Mouse (Mus musculus) left cerebral cortex, adult 9 months (tissue): ENCODE measurements around the gene Adi1.

ENCODE experiments used
- DNase-seq, 2 experiments: peaks; one replicate each; pipeline ENCODE4 v3.0.0; 2022; ENCODE audit warnings: low spot score in 2 of 2

Adi1 gene

DNA sequence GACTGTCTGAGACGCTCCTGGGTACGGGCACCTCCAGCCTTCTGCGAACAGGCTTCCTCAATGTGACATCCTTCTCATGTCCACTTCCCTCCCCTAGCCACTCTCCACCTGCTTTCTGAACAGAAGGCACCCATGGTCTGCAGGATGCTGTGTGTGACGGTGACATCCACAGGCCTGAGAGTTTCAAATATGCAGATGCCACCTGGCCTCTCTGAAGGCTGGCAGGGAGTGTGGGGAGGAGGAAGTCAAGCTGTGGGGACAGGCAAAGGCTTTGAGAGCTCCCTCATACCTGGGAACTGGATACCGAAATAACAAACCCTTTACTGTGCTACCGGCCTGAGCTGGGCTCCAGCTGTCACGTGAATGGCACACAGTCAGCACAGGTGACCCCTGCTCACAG, 19.7 kb downstream of the Adi1 start:
- DNase-seq: no peak

DNA sequence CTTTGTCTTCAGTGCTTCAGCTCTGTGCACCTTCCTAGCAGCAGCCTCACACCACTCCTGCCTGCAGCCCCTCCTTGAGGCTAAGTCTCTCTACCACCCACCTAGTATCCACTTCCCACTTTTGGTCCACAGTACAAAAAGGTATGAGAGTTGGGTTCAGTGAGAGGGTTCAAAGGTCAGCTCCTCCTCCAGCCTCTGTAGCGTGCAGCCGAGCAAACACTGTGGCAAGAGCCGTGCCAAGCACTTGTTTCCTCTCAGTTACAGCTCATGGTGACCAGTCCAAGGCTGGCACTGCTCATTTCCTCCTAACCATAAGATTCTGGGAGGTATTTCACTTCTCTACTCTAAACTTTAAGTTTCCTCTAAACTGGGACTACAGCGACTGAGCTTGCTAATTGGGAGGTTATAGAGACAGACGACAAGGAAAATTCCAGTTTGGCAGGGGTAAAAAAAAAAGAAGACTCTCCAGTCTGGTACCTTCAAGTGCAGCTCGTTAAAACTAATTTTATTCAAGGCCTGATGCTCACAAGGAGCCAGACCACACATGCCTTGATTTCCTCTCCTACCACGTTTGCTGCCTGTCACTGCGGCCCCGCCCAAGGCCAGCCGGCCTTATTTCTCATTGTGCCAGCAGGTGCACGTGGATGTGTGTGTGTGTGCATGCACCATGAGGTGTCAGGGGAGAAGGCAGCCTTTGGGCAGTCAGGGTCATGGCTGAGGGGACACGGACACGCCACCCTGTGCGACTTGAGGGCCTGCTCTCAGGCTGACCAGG, 23.0 kb downstream of the Adi1 start:
- no peak for DNase-seq

DNA sequence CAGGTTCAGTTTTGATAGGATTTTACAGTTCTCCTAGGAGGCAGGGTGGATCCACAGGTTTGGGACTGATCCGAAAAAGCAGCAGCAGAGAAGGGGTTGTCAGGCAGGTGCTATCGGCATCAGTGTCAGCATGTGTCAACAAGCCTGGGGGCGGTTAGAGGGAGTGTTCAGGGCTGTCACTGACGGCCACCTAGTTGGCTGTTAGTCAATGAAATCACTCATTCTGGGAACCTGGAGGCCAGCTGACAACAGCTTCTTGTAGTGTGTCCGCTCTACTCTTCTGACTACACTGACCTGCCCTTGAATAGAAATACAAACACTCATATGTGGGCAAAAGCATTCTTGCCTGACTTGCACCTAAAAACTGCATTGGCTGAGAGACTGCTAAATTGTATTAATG, 24.1 kb downstream of the Adi1 start:
- no peak for DNase-seq

DNA sequence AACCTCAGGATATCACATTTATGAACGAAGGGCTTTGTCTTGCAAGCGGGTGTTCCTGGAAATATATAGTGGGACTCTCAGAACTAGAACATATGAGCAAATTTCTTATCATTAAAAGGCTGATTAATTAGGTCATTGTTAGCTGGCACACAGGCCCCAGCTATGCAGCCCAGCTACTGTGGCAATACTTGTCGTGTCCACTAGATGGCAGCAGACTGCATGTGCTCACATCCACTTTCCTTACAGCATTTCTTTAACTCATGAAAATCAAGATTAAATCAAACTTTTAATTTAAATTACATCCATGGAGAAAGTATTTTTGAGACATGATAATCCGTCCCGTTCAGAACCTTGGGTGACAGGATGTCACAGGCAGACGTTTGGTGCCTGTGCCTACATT, 24.6 kb downstream of the Adi1 start:
- peak in 1 of 2 experiments; percentile 89 for DNase-seq

DNA sequence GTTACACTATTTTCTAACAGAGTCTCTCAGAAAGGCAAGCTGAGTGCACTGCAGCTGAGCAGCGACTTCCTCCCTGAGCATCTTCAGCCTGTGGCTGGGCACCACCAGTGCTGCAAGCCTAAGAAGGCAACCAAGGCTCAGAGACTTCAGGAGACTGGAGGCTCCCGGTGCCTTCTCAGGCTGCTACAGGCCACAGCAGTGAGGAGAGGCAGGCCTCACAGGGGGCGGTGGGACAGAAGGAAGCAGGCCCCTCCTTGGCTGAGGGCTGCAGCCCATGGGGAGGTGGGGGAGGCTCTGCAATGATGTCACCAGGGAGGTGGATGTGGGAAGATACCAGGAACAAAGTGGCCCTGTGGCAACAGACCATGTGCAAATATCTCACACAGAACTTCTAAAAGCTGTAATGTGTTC, 25.1 kb downstream of the Adi1 start:
- no peak for DNase-seq

DNA sequence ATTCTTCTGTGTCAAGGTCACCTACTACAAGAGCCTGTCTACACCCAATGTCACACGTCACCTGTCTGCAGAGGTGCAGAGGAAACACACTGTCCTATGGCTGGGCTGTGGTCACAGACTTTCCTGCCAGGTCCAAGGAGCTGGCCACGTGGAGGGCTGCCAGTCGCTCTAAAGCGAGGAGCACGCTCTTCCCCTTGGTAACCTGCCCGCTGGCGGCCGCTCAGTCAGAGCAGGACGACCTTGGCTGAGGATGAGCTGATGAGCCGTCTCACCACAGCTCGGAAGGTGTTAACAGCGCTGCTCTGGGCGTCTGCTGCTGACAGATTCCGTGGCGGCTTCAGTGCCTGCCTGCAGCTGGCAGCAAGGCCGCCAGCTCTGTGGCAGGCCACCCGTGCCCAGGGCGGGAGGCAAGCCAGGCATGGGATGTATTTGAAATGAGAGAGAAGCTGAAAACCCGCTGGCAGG, 25.6 kb downstream of the Adi1 start:
- DNase-seq: peak in 1 of 2 experiments; percentile 73

DNA sequence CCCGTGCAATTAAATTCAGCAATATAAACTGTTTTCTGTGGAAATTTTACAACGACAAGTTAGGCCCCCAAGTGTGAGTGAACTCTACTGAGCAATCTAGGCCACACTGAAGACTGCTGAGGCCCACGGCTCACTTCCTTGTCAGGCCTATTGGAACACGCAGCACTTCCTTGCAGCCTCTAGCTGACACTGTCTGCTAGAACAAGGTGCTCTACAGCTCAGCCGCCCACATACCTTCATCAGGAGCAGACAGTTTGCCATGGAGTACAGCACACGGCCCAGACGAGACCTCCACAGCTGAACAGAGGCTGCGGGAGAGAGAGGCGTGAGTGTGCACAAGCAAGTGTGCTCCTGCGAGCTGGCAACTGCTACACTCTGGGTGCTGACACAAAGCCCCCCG, 26.3 kb downstream of the Adi1 start:
- peak; percentile 59 to 68 for DNase-seq

DNA sequence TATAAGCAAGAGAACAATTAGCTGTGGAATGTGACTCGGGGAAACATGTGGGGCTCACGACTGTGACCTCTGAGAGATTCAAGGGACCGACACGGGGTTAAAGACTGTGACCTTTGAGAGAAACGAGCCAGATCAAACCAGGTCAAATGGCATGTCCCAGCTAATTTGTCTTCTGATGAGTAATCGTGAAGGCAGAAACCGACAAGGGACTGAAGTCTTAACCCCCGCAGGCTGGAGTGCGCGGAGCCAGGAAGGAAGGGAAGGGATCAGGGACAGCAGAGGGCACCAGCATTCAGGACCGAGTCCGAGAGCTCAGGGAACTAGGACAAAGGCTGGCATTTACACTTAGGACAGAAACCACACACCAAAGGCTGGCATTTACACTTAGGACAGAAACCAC, 29.4 kb downstream of the Adi1 start:
- no peak for DNase-seq

DNA sequence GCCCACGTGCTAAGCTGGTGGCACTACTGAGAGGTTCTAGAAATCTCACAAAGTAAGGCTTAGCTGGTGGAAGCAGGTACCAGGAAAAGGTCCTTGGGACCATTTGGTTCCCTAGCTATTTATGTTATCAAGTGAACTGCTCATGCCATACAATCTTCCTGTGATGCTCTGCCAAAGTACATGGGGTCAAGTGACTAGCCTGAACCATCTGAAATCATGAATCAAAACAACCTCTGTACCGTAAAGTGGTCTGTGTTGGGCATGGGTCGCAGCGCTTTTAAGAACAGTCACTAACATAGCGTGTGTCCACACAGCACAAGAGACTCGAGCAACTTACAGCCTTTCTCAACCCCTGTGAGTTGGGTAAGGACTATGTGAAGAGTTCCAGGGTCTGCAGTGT, 30.2 kb downstream of the Adi1 start:
- no peak for DNase-seq

DNA sequence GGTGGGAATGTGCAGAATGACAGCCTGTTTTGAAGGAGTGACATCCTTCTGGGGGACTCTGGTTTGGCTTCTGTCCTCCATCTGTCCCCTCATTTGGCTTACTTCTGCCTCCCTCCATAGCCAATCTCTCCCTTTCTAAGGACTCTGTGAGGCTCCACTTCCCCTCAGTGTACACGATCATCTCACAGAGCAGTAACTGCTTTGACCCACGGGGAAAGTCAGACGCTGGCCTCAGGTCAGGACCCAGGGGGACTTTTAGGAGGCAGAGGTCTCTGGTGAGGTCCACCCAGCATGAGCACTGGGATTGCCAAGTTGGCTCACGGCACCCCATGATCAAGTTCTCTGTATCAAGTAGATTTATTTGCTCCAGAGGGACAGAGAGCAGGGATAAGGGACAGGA, 33.1 kb downstream of the Adi1 start:
- no peak for DNase-seq

DNA sequence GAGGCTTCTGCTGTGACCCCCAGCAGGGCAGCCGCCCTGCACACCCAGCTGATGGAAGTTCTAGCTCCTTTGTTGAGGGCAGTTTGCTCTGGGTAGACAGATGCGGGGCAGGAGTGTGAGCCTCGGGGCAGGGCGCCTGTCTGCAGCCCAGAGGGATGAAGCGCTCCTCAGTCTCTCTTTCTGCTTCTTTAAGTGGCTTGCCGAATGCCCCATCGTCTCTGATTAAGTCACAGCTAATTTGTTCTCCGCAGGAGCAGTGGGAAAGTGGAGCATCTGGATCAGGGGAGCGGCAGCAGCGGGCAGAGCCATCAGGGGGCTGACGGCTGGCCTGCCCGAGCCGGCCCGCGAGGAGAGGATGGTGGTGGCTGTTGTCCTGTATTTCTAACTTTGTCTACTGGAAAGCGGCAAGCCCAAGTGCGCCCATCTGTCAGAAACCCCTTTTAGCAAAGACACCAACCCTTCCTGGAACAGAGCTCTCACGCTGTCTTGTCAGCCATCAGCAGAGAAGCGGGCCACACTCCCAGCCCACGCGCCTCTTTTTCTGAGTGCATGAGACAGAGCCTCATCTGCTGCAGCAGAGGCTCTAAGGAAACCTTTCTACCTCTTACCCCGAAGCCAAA, 35.6 kb downstream of the Adi1 start:
- peak; percentile 86 to 89 for DNase-seq

DNA sequence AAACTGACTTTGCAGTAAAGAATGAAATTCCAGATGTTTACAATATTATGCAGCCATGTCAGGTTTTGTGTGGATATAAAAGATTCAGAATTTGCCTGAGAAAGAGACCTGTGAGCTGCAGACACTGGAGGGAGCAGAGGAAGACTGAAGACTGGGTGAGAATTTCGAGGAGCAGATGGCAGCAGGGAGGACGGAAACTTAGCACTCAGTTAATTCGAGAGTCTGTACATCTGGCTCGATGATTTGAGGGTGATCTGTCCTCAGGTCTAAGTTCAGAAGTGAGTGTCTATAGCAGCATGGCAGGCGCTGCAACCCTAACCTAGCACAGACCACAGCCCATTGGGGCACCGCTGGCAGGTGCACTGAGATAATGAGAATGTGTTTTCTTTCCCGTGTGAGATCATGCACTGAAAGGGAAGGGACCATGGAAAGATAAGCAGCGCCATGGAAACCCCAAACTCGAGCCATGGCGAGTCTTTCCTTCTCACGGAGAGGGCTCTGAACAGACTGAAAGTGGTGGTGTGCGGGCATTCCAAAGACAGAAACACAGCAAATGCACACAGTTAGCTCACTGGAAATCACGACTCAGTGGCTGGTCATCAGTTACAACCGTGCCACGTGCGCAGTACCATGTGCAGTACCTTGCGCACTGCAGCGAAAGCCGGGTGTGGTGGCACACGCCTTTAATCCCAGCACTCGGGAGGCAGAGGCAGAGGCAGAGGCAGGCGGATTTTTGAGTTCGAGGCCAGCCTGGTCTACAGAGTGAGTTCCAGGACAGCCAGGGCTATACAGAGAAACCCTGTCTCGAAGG, 40.0 kb downstream of the Adi1 start:
- DNase-seq: no peak

DNA sequence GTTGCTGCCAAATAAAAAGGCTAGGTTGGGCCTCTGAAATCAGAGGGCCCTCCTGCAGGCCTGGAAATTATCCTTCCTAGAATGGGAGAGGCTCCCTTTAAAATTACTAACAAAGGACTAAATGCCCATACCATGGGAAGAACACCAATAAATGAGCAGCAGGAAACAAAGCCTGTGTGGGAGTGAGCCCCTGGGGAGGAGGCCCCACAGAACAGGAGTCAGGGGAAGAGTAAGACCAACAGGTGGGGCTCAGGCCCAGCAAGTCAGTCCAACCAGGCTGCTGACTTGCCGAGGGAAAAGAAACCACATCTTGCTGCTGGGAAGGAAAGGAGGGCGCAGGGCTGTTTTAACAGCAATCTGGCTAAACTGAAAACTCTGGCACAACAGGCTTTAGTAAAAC, 42.0 kb downstream of the Adi1 start:
- DNase-seq: no peak

DNA sequence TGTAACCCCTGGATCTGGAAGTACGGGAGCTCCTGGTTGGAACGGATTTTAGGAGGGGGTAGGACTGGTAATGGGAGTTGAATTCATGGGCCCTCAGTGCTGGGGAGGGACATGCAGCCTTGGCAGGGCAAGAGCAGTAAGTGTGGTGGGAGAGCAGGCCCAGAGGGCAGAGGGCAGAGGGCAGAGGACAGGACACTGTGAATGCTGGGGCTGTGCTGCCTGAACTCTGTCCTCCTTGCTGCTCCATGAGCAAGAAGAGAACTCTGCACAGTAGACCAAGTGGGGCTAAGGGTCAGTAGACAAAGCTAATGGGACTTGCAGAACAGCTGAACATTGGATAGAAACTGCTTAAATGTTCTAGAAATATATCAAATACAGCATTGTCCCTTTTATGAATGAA, 43.1 kb downstream of the Adi1 start:
- no peak for DNase-seq

DNA sequence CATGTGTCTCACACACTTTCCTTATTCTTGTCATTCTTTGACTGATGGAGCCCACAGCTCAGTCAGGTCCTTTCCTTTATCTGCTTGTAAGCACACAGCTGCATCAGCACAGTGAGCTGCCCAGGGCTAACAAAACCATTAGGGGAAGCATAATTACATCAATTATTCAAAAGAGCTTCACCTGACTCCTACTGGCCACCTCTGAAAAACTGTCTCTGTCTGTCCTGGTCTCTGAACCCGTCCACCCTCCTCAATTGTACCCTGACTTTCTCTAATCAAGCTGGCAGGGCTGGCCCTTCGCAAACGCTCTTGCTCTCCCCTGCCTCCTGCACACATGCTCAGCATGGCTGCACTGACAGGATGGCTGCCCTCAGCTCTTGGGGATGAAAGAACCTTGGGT, 49.3 kb downstream of the Adi1 start:
- DNase-seq: no peak

DNA sequence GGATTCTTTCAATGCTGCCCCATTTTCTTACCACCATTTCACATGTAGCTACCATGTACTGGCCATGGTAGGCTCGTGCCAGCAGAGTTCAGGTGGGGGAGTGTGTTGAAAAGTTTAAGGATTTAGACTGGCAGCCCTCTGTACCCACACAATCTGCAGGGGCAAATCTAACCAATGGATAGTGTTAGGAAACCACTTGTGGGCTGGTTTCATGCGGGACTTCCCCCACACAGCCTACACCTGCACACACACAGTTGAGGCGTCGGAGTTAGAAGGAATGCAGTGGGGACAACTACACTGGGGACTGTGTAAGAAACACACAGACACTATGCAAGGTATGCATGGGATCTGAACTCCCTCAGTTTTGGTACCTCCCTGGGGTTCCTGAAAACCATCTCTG, 51.2 kb downstream of the Adi1 start:
- no peak for DNase-seq

DNA sequence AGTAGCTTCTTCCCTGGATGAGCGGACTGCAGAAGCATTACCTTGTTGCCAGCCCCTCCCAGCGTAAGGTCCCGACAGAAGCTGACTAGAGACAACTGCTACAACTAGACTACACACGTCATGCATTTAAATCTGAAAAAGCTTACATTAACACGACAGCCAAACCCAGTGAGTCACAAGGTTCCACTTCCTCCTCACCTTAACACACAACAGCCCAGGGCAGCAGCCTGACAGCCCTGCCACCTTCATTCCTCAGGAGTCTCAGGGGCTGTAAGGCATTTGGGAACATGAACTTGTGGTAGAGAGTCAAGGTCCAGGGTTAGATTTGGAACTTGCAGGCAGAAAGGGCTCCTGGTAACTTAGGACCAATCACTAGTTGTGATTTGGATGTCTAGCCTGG, 52.0 kb downstream of the Adi1 start:
- DNase-seq: no peak
